Mouse (Mus musculus) lung, postnatal 14 days (tissue): ENCODE results near the gene Nppb.

Experiments
- DNase-seq: peaks from one replicate; pipeline ENCODE4 v3.0.0; 2021

Nppb gene

GRCm38 (mm10) chr4:147985205-147986132 is at the start of gene Nppb:
TSS of gene Nppb (plus strand) at chr4:147985788.
- peak; percentile 39 for DNase-seq

- no peak for DNase-seq
Measured at GRCm38 (mm10) chr4:147935904-147936303, 49.7 kb upstream of the Nppb start.

- DNase-seq = peak; percentile 86
Measured at GRCm38 (mm10) chr4:147936331-147936954, 49.1 kb upstream of the Nppb start, which contains the start of gene Plod1. TSS of gene Plod1 (minus strand) at chr4:147936767.

- DNase-seq = no peak
Measured at GRCm38 (mm10) chr4:147937021-147937420, 48.6 kb upstream of the Nppb start.

GRCm38 (mm10) chr4:147937486-147937885 is 48.1 kb upstream of the Nppb start:
- no peak for DNase-seq

GRCm38 (mm10) chr4:147938148-147939096 is 47.2 kb upstream of the Nppb start:
- peak; percentile 21 for DNase-seq

- no peak for DNase-seq
Measured at GRCm38 (mm10) chr4:147940111-147940510, 45.5 kb upstream of the Nppb start.

GRCm38 (mm10) chr4:147940576-147941044 is 45.0 kb upstream of the Nppb start, which contains the start of gene 2510039O18Rik:
TSS of gene 2510039O18Rik (plus strand) at chr4:147940895.
- DNase-seq = peak; percentile 89

- DNase-seq = no peak
Measured at GRCm38 (mm10) chr4:147941045-147942020, 44.3 kb upstream of the Nppb start.

- DNase-seq = no peak
Measured at GRCm38 (mm10) chr4:147943005-147943404, 42.6 kb upstream of the Nppb start.

GRCm38 (mm10) chr4:147947511-147947910 is 38.1 kb upstream of the Nppb start:
- no peak for DNase-seq

GRCm38 (mm10) chr4:147953590-147953989 is 32.0 kb upstream of the Nppb start:
- DNase-seq = peak; percentile 35

GRCm38 (mm10) chr4:147957141-147957540 is 28.4 kb upstream of the Nppb start:
- no peak for DNase-seq

- peak; percentile 70 for DNase-seq
Measured at GRCm38 (mm10) chr4:147959881-147960831, 25.4 kb upstream of the Nppb start.

- no peak for DNase-seq
Measured at GRCm38 (mm10) chr4:147962781-147963180, 22.8 kb upstream of the Nppb start.

- no peak for DNase-seq
Measured at GRCm38 (mm10) chr4:147963623-147964022, 22.0 kb upstream of the Nppb start.

GRCm38 (mm10) chr4:147965712-147966111 is 19.9 kb upstream of the Nppb start:
- no peak for DNase-seq

GRCm38 (mm10) chr4:147968816-147969215 is 16.8 kb upstream of the Nppb start:
- DNase-seq = no peak

- no peak for DNase-seq
Measured at GRCm38 (mm10) chr4:147969337-147969736, 16.3 kb upstream of the Nppb start.

- DNase-seq = no peak
Measured at GRCm38 (mm10) chr4:147976237-147976636, 9.4 kb upstream of the Nppb start.
